Mouse (Mus musculus): ENCODE data around the gene Wdr90.

- TF ChIP-seq CTCF (IDR thresholded peaks at IDR 0.05; ENCODE audit: extremely low read depth, insufficient read depth, insufficient read length, insufficient replicate concordance) (peak; percentile 26; the same call in 1 of the 2 replicates), POLR2A (IDR thresholded peaks at IDR 0.05; ENCODE audit: low read depth, low read length) (no peak)
These were observed 24.3 kb upstream of the Wdr90 start for GRCm38 (mm10) chr17:25885636-25886035.
